Mouse (Mus musculus) bone marrow, adult 2 months (tissue): ENCODE measurements around the gene Igf2.

ENCODE experiments used
- CTCF ChIP-seq: fragments of 200-500 bp; IDR thresholded peaks from 2 replicates; pipeline ENCODE4 v1.5.1; 2011; ENCODE audit warnings: low read length, control low read depth; ENCODE audit not compliant: control insufficient read depth, insufficient read depth
- POLR2A ChIP-seq: fragments of 200-500 bp; IDR thresholded peaks from 2 replicates; pipeline ENCODE4 v1.6.1; 2011; ENCODE audit warnings: low read depth, mild to moderate bottlenecking, control low read depth, low read length, borderline replicate concordance; ENCODE audit not compliant: control insufficient read depth

GRCm38 (mm10) chr7:142600921-142601320 is 65.7 kb downstream of the Igf2 start:
- TF ChIP-seq POLR2A (no peak), CTCF (no peak)
